Mouse (Mus musculus): Measurements from ENCODE around the gene Rpl12. TPM values are rescaled to one million over a fixed set of nuclear protein-coding genes. Genes with fewer than 3 reads are reported as not detected.

The Rpl12 gene
- polyA plus RNA-seq, 1 experiment from 2014 or later, result 295 TPM

GRCm38 (mm10) chr2:32928947-32929829, 32.2 kb upstream of the Rpl12 start:
- H3K27me3 ChIP-seq (replicated peaks; ENCODE audit: control insufficient read depth, insufficient read depth, low read length), result no peaks in the 10 kb centered on the region
- 0 out of 2 replicates have a peak, but pooled peaks cover 4% of the 10 kb centered on the region for H3K4me1 ChIP-seq (replicated peaks; ENCODE audit: control insufficient read depth, insufficient read depth, low read length)
- DNase-seq (ENCODE audit: low spot score) (no peak), ATAC-seq (replicated peaks; ENCODE audit: low FRiP score) (peak; percentile 35)
- H3K9ac ChIP-seq (ENCODE audit: low read depth, low read length), result no peak overlapping the region
- no peaks in the 10 kb centered on the region for H3K9me3 ChIP-seq (ENCODE audit: control insufficient read depth, low read length)
- H3K4me2 ChIP-seq, result no peak overlapping the region
- no peak overlapping the region for H3K4me3 ChIP-seq (ENCODE audit: low read depth, low read length)
- H3K36me3 ChIP-seq (ENCODE audit: control insufficient read depth, insufficient read depth, low read length), result 0 out of 2 replicates have a peak, but pooled peaks cover 3% of the 10 kb centered on the region
- 87% methylated on average over 19 of the region's 19 CpGs for WGBS
- peak overlapping the region; percentile 32; the same call in 1 of the 2 replicates for H3K27ac ChIP-seq (ENCODE audit: low read depth, low read length)

GRCm38 (mm10) chr2:32931730-32932129, 29.6 kb upstream of the Rpl12 start:
- Histone ChIP-seq H3K9ac (ENCODE audit: low read depth, low read length) (no peak overlapping the region), H3K27me3 (replicated peaks; ENCODE audit: control insufficient read depth, insufficient read depth, low read length) (no peaks in the 10 kb centered on the region), H3K9me3 (ENCODE audit: control insufficient read depth, low read length) (no peaks in the 10 kb centered on the region), H3K4me2 (no peak overlapping the region), H3K4me1 (replicated peaks; ENCODE audit: control insufficient read depth, insufficient read depth, low read length) (0 out of 2 replicates have a peak, but pooled peaks cover 4% of the 10 kb centered on the region), H3K4me3 (ENCODE audit: low read depth, low read length) (no peak overlapping the region), H3K27ac (ENCODE audit: low read depth, low read length) (no peak overlapping the region), H3K36me3 (ENCODE audit: control insufficient read depth, insufficient read depth, low read length) (no peaks in the 10 kb centered on the region)
- DNase-seq (ENCODE audit: low spot score) (no peak), ATAC-seq (replicated peaks; ENCODE audit: low FRiP score) (no peak)
- 76% methylated on average over 7 of the region's 7 CpGs for WGBS

GRCm38 (mm10) chr2:32938741-32939140, 22.6 kb upstream of the Rpl12 start:
- no peaks in the 10 kb centered on the region for H3K9me3 ChIP-seq (ENCODE audit: control insufficient read depth, low read length)
- ATAC-seq (replicated peaks; ENCODE audit: low FRiP score) (no peak), DNase-seq (ENCODE audit: low spot score) (no peak)
- 89% methylated on average over 5 of the region's 5 CpGs for WGBS
- H3K9ac ChIP-seq (ENCODE audit: low read depth, low read length), result no peak overlapping the region
- no peak overlapping the region for H3K4me3 ChIP-seq (ENCODE audit: low read depth, low read length)
- H3K36me3 ChIP-seq (ENCODE audit: control insufficient read depth, insufficient read depth, low read length), result peaks cover 9% of the 10 kb centered on the region; the same call in 1 of the 2 replicates
- no peak overlapping the region for H3K27ac ChIP-seq (ENCODE audit: low read depth, low read length)
- no peaks in the 10 kb centered on the region for H3K4me1 ChIP-seq (replicated peaks; ENCODE audit: control insufficient read depth, insufficient read depth, low read length)
- no peaks in the 10 kb centered on the region for H3K27me3 ChIP-seq (replicated peaks; ENCODE audit: control insufficient read depth, insufficient read depth, low read length)
- no peak overlapping the region for H3K4me2 ChIP-seq

GRCm38 (mm10) chr2:32939418-32939817, 21.9 kb upstream of the Rpl12 start:
- H3K9ac ChIP-seq (ENCODE audit: low read depth, low read length), result no peak overlapping the region
- ATAC-seq (replicated peaks; ENCODE audit: low FRiP score), result peak; percentile 68
- no peak overlapping the region for H3K27ac ChIP-seq (ENCODE audit: low read depth, low read length)
- 57% methylated on average over 5 of the region's 5 CpGs for whole genome bisulfite sequencing
- DNase-seq (ENCODE audit: low spot score), result no peak
- H3K4me3 ChIP-seq (ENCODE audit: low read depth, low read length), result no peak overlapping the region
- H3K36me3 ChIP-seq (ENCODE audit: control insufficient read depth, insufficient read depth, low read length), result peaks cover 9% of the 10 kb centered on the region; the same call in 1 of the 2 replicates
- H3K4me1 ChIP-seq (replicated peaks; ENCODE audit: control insufficient read depth, insufficient read depth, low read length), result no peaks in the 10 kb centered on the region
- H3K27me3 ChIP-seq (replicated peaks; ENCODE audit: control insufficient read depth, insufficient read depth, low read length), result no peaks in the 10 kb centered on the region
- no peak overlapping the region for H3K4me2 ChIP-seq
- H3K9me3 ChIP-seq (ENCODE audit: control insufficient read depth, low read length), result no peaks in the 10 kb centered on the region

GRCm38 (mm10) chr2:32940483-32940882, 20.9 kb upstream of the Rpl12 start:
- H3K4me1 ChIP-seq (replicated peaks; ENCODE audit: control insufficient read depth, insufficient read depth, low read length), result no peaks in the 10 kb centered on the region
- no peak overlapping the region for H3K27ac ChIP-seq (ENCODE audit: low read depth, low read length)
- no peak overlapping the region for H3K4me3 ChIP-seq (ENCODE audit: low read depth, low read length)
- ATAC-seq (replicated peaks; ENCODE audit: low FRiP score) (no peak), DNase-seq (ENCODE audit: low spot score) (no peak)
- no peaks in the 10 kb centered on the region for H3K9me3 ChIP-seq (ENCODE audit: control insufficient read depth, low read length)
- no peak overlapping the region for H3K4me2 ChIP-seq
- no peak overlapping the region for H3K9ac ChIP-seq (ENCODE audit: low read depth, low read length)
- WGBS, result 91% methylated on average over 4 of the region's 4 CpGs
- H3K36me3 ChIP-seq (ENCODE audit: control insufficient read depth, insufficient read depth, low read length), result peaks cover 15% of the 10 kb centered on the region
- no peaks in the 10 kb centered on the region for H3K27me3 ChIP-seq (replicated peaks; ENCODE audit: control insufficient read depth, insufficient read depth, low read length)

- H3K27ac ChIP-seq (ENCODE audit: low read depth, low read length), result no peak overlapping the region
- no peaks in the 10 kb centered on the region for H3K27me3 ChIP-seq (replicated peaks; ENCODE audit: control insufficient read depth, insufficient read depth, low read length)
- H3K36me3 ChIP-seq (ENCODE audit: control insufficient read depth, insufficient read depth, low read length), result peaks cover 8% of the 10 kb centered on the region
- no peak overlapping the region for H3K4me3 ChIP-seq (ENCODE audit: low read depth, low read length)
- H3K9ac ChIP-seq (ENCODE audit: low read depth, low read length), result no peak overlapping the region
- DNase-seq (ENCODE audit: low spot score) (no peak), ATAC-seq (replicated peaks; ENCODE audit: low FRiP score) (no peak)
- H3K9me3 ChIP-seq (ENCODE audit: control insufficient read depth, low read length), result no peaks in the 10 kb centered on the region
- H3K4me2 ChIP-seq, result no peak overlapping the region
- H3K4me1 ChIP-seq (replicated peaks; ENCODE audit: control insufficient read depth, insufficient read depth, low read length), result no peaks in the 10 kb centered on the region; the same call in 1 of the 2 replicates
- WGBS, result 88% methylated on average over 11 of the region's 11 CpGs
Observed at GRCm38 (mm10) chr2:32947454-32947853, 13.9 kb upstream of the Rpl12 start.

DNA sequence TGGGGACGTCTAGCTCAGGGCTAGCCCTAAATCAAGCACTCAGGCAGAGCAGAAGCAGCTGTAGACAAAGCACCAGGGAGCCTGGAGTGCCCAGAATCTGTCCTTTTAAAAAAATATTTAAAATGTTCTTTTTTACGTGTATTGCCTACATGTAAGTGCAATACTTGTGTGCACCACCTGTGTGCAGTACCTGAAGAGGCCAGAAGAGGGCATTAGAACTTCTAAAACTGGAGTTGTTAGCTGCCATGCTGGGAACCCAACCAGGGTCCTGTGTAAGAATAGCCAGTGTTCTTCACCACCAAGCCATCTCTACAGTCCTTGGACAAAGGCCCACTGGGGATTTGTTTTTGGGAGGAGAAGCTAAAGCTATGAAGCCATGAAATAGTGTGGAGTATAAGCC, 6.8 kb upstream of the Rpl12 start:
- Histone ChIP-seq H3K27ac (ENCODE audit: low read depth, low read length) (no peak overlapping the region), H3K9ac (ENCODE audit: low read depth, low read length) (no peak overlapping the region), H3K9me3 (ENCODE audit: control insufficient read depth, low read length) (no peaks in the 10 kb centered on the region), H3K4me3 (ENCODE audit: low read depth, low read length) (no peak overlapping the region), H3K36me3 (ENCODE audit: control insufficient read depth, insufficient read depth, low read length) (peaks cover 8% of the 10 kb centered on the region), H3K4me1 (replicated peaks; ENCODE audit: control insufficient read depth, insufficient read depth, low read length) (no peaks in the 10 kb centered on the region; the same call in 1 of the 2 replicates), H3K4me2 (no peak overlapping the region), H3K27me3 (replicated peaks; ENCODE audit: control insufficient read depth, insufficient read depth, low read length) (no peaks in the 10 kb centered on the region)
- ATAC-seq (replicated peaks; ENCODE audit: low FRiP score), result no peak
- WGBS, result 79% methylated on average over 2 of the region's 2 CpGs
- DNase-seq (ENCODE audit: low spot score), result no peak

GRCm38 (mm10) chr2:32957344-32957743, 4.0 kb upstream of the Rpl12 start:
- Histone ChIP-seq H3K4me3 (ENCODE audit: low read depth, low read length) (no peak overlapping the region), H3K4me2 (no peak overlapping the region), H3K27ac (ENCODE audit: low read depth, low read length) (no peak overlapping the region), H3K4me1 (replicated peaks; ENCODE audit: control insufficient read depth, insufficient read depth, low read length) (peaks cover 6% of the 10 kb centered on the region), H3K27me3 (replicated peaks; ENCODE audit: control insufficient read depth, insufficient read depth, low read length) (no peaks in the 10 kb centered on the region), H3K36me3 (ENCODE audit: control insufficient read depth, insufficient read depth, low read length) (peaks cover 8% of the 10 kb centered on the region), H3K9ac (ENCODE audit: low read depth, low read length) (no peak overlapping the region), H3K9me3 (ENCODE audit: control insufficient read depth, low read length) (no peaks in the 10 kb centered on the region)
- no peak for DNase-seq (ENCODE audit: low spot score)
- ATAC-seq (replicated peaks; ENCODE audit: low FRiP score), result no peak
- WGBS, result 58% methylated on average over 8 of the region's 8 CpGs

DNA sequence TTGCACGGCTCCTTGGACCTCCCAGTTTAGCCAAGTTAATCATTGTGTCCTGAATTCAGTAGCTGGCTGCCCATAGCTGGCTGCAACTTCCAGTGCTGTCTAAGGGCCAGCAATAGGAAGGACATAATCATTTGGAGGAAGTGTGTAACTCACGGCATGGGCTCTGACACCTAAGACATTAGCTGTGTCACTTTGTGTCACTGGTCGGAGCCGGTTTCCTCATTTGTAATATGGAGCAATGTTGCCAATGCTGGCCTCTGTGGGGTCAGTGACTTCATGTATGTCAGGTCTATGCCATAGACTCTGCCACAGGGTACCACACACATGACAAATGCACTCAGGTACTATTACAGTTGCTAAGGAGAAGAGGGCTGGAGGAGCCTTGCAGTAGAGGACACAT, 1.1 kb upstream of the Rpl12 start:
- no peak for ATAC-seq (replicated peaks; ENCODE audit: low FRiP score)

More for the DNA sequence above, 1.1 kb upstream of the Rpl12 start:
- H3K4me2 ChIP-seq, result peak overlapping the region; percentile 92
- DNase-seq (ENCODE audit: low spot score), result no peak
- no peak overlapping the region for H3K27ac ChIP-seq (ENCODE audit: low read depth, low read length)
- peak overlapping the region; percentile 100 for H3K9ac ChIP-seq (ENCODE audit: low read depth, low read length)
- H3K27me3 ChIP-seq (replicated peaks; ENCODE audit: control insufficient read depth, insufficient read depth, low read length), result no peaks in the 10 kb centered on the region
- WGBS, result 78% methylated on average over 4 of the region's 4 CpGs
- H3K4me1 ChIP-seq (replicated peaks; ENCODE audit: control insufficient read depth, insufficient read depth, low read length), result peaks cover 22% of the 10 kb centered on the region
- no peaks in the 10 kb centered on the region for H3K9me3 ChIP-seq (ENCODE audit: control insufficient read depth, low read length)
- peak overlapping the region; percentile 97 for H3K4me3 ChIP-seq (ENCODE audit: low read depth, low read length)
- peaks cover 26% of the 10 kb centered on the region for H3K36me3 ChIP-seq (ENCODE audit: control insufficient read depth, insufficient read depth, low read length)
